Mouse (Mus musculus) inflammation-experienced regulatory T-cells, adult 6 months (primary cell): Measurements from ENCODE around the gene Ramp3. TPM values are rescaled to one million over a fixed set of nuclear protein-coding genes. Genes with fewer than 3 reads are reported as not detected.

ENCODE experiments used
- polyA plus RNA-seq, 3 experiments: library from polyadenylated mRNA; unstranded; fragments of 100-300 nt; shearing (Covaris generic); gene quantifications; one replicate each; pipeline ENCODE4 v1.2.1; 2017

The Ramp3 gene
- polyA plus RNA-seq, 3 experiments from 2014 or later, result 4.2 to 6.8 (median 5.6) TPM

Other genes starting within 250 kb of the Ramp3 start
- gene Ppia, start 243.1 kb upstream of the Ramp3 start, polyA plus RNA-seq, result 1,000 to 10,000 TPM; 2,486 to 3,282 (median 2,929) TPM
- gene H2afv, start 214.1 kb upstream of the Ramp3 start, polyA plus RNA-seq, result 100 to 1,000 TPM; 131 to 311 (median 156) TPM
- 10 to 100 TPM; 21.0 to 26.1 (median 23.7) TPM for gene Purb, start 182.6 kb upstream of the Ramp3 start, polyA plus RNA-seq
- 100 to 1,000 TPM; 117 to 248 (median 132) TPM for gene Myo1g, start 137.6 kb upstream of the Ramp3 start, polyA plus RNA-seq
- 100 to 1,000 TPM in 2 of 3 experiments, 10 to 100 TPM in 1; 98.6 to 202 (median 183) TPM for gene Ccm2, start 111.6 kb upstream of the Ramp3 start, polyA plus RNA-seq
- gene Nacad, start 52.5 kb upstream of the Ramp3 start, polyA plus RNA-seq, result not detected
- 10 to 100 TPM; 29.0 to 32.2 (median 31.4) TPM for gene Tbrg4, start 32.5 kb upstream of the Ramp3 start, polyA plus RNA-seq
- gene Wap, start 19.9 kb upstream of the Ramp3 start, polyA plus RNA-seq, result not detected
- gene Gm11983, start 179.1 kb downstream of the Ramp3 start, polyA plus RNA-seq, result not detected